Mouse (Mus musculus) yolk sac, embryonic 10.5 days (tissue): Measurements from ENCODE around the gene Tnr.

Experiments
- DNase-seq: peaks from one replicate; pipeline ENCODE4 v3.0.0-alpha.2; 2017; ENCODE audit warnings: low spot score

Tnr gene

GRCm38 (mm10) chr1:159717016-159717415, 193.4 kb downstream of the Tnr start:
- DNase-seq = no peak

DNA sequence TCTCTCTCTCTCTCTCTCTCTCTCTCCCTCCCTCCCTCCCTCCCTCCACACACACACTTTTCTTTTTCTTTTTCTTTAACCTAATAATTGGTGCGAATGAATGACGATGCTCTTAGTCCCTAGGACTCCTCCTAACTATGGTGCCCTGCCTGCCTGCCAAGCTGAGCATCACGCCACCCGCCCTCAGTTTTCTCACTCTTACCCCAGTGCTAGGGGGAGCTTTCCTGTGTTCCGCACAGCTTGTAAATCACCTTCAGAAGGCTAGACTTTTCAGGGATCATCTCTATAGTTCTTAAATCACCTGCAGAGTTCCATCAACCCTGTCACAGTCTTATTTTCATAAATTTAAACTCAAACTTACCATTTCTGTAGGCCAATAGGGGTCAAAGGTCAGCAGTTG, 200.2 kb downstream of the Tnr start:
- no peak for DNase-seq

- no peak for DNase-seq
These were observed 205.7 kb downstream of the Tnr start for GRCm38 (mm10) chr1:159729270-159729669.

- DNase-seq = no peak
These were observed 207.3 kb downstream of the Tnr start for GRCm38 (mm10) chr1:159730826-159731225.

- DNase-seq = no peak
These were observed 211.5 kb downstream of the Tnr start for GRCm38 (mm10) chr1:159735099-159735498.

GRCm38 (mm10) chr1:159739478-159739877, 215.9 kb downstream of the Tnr start:
- DNase-seq = no peak

DNA sequence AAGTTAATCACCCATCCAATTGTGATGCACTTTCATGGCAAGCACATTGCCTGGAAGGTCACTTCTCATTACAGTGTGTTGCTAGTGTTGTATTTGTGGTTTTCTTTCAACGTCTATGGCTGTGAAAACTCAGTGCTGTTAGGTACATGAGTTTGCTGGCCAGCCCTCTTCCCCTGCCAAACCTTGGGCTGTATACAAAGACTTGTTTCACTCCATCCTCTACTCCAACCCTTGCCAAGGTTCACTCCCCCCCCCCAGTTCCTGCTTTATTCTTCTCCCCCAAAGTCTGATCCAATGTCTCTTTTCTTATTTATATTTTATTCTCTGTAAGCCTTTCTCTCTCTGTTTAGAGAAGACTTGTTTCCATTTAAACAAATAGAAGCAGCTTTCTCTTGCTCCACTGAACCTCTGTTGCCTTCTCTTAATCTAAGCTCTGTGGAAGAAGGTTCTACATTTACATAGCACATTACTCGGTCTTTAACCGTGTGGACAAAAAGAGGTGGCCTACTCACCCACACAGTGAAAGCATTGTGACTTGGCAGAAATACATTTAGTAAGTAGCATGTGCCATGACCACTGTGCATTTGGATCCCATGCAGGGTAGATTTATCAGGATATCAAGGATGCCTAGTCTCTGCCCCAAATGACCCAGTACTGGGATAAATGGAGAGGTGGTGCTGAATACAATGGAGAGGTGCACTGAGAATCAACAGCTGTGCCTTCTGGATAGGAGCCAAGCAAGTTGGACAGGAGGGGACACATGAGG, 217.9 kb downstream of the Tnr start:
- no peak for DNase-seq

DNA sequence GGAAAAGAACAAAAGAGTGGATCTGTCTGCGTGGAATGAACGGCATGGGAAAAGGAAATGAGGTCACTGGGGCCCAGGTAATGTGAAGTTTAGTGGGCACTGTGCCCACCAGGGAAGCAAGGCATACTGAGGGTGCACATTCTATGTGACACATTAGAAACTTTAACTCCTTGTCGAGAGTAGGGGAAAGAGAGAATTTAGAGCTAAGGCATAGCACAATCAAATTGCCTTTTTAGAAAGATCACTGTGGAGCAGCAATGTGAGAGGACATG, 218.4 kb downstream of the Tnr start:
- no peak for DNase-seq

DNA sequence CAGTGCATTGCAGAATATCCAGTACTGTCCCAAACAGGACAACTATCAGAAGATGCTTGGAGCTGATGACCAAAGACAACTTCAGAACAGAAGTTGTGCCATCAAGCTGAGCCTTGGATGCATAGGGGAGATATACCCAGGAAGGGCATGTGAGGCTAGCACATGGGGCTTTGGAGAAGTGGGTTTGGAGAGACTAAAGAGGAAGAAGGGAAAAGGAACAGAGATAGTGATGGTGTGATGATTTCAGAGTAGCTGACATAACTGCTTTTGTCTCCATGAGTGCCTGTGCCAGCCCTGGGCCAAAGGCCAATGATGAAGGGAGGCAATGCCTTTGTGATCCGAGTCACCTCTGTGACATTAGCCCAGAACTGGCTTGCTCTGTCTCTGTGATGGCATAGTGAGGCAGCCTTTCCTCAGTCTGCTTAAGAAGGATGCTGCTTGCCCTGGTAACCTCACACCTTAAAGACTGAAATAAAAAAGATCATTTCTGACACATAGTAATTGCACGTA, 220.2 kb downstream of the Tnr start:
- no peak for DNase-seq

DNA sequence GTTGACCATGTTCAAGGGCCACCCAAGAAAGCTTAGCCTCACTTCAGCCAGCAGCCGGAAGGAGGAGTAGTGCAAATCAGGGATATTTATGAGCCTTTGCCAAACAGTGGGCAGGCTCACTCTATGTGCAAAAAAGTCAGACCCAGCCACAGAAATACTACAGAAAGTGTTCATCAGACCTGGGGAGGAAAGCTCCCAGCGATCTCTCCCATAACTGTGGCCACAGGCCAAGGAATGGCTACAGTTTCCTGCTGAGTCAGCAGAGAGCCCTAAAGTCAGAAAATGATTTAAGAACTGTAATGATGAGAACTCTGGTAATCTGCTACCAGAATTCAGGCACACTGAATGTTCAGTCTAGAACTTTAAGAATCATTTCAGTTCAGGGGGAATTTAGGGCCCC, 221.7 kb downstream of the Tnr start:
- no peak for DNase-seq

DNA sequence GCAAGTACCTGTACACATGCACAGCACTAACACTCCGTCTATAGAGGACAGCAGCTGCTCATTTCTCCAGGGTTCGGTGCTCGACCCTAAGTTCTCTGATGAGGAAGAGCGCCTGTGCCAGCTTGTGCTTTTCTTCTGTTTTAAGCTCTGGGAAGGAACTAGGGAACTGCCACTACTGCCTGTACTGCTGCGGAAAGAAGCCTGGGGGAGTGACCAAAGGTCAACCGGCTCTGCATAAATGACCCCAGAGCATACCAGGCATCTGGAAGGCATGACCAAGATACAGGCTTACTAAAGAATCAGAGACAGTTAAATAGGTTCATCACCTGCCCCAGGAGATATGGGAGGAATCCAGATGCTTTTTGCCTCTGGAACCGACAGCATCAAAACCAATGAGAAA, 224.4 kb downstream of the Tnr start:
- DNase-seq = no peak

GRCm38 (mm10) chr1:159750411-159750810, 226.8 kb downstream of the Tnr start:
- DNase-seq = no peak

DNA sequence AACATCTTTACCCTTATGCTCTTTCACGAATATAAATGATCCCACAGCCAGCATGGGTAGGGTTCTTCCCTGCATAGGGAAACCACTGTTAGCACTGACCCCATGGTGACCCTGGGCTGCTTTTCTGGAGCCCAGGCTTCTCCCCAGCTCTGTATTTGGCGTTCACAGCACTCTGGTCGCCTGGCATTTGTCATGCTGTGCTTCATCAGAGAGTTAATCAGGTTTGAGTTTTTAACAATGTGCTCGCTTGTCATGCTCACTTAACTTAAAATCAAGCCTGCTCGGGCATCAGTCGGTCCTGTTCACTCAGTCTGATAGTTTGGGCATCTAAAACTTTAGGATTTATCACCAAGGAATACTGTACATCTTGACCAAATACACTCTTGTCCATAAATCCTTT, 227.3 kb downstream of the Tnr start:
- no peak for DNase-seq

DNA sequence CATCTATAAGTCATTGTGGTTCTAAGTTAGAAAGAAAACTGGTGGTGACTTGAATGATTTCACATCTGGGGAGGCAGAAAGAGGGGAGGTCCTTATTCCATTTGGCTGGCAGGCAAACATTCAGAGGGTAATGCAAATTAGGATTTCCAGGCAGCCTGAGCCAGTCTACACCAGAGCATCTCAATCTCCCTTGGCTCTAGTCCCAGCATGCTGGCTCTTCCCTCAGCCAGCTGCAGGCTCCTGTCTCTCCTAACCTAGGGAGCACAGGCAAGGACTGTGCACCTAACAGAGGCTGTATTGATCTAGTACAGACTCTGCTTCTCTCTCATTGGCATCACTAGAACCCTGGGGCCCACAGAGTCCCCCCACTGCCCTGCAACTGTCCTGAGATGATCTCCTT, 237.4 kb downstream of the Tnr start:
- DNase-seq = no peak

DNA sequence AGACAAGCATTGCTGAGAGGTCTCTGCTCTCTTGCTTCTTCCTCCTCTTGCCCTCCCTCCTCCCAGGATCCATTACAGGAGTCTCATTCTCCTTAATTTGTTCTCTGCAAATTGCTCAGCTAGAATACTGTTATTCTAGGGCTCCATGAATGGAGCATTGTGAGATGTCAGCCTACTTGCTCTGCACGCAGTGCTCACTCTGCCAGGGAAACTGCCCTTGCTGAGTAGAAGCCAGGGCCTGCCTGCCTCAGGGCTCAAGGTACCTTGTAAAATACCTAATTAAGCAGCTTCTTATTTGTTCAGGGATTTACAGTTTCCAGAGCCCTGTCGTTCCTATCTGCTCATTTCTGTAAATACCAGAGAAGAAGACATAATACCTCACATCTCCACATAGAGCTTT, 240.3 kb downstream of the Tnr start:
- DNase-seq = no peak

DNA sequence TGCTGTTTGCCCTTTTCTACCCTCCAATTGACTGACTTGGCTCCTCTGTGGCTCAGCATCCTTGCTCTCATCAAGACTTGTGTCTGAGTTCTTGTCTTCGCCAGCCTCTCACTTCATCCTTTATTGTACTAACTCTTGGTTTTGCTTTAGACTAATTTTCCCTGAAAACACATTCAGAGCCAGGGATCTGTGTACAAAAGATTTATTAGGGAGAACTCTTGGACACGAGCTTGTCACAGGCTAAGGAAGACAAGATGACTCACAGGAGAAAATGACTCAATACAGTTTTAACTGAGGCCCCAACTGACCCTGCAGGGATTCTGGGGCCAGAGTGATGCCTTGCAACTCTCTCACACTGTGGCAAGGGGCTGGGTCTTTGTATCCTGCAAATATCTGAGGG, 241.3 kb downstream of the Tnr start:
- no peak for DNase-seq

DNA sequence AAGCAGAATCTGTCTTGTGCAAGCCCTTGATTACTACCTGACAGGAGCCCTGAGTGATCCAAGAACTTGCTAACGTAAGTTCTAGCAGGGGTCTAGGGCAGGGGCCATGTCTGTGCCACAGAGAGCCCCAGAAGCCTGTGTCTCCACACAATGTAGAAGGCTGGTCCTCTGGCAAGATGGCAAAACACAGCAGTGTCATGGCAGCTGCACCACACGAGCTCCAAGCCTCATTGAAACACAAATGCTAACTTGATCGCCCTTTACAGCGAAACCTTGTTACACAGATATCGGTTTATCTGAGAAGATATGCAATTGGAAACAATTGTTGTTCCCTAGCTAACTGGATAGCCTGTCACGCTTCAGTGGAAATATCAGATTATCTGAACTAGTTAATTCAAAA, 246.4 kb downstream of the Tnr start:
- DNase-seq = no peak

DNA sequence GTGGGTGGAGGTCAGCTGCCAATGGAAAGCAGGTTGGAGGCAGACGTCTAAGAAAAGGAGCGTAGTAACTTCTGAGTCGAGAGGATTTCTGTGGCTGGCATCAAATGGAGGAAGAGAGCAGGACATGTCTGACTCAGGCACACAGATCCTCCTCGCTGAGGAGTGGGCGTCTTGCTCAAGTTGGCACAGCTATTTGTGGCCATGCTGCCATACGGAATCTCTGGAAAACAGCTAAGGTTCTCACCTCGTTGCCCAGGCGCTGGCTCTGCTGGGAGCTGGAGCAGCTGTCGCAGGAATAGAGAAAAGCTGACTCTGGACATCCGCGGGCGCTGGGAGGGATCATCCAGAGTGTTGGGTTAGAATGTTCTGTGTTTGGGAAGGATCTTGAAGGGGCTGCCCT, 250.1 kb downstream of the Tnr start:
- DNase-seq = no peak

DNA sequence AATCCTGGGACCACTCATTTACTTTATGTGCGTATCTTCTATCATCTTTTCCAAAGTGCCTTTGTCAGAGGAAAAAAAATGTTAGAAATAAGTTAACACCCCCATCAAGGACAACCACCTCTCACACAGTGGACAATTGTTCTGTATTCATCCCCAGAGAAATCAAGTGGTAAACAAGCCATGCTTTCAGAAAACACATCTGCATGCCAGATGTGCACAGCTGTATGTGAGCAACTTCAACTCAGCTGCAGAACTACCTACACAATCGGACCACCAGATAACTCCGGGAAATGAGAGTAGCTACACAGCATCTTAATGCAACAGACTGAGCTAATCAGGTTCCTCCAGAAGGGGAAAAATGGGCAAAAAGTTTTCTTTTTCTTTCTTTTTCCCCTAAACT, 251.6 kb downstream of the Tnr start:
- DNase-seq = no peak

- DNase-seq = no peak
These were observed 253.5 kb downstream of the Tnr start for GRCm38 (mm10) chr1:159777107-159777506.

DNA sequence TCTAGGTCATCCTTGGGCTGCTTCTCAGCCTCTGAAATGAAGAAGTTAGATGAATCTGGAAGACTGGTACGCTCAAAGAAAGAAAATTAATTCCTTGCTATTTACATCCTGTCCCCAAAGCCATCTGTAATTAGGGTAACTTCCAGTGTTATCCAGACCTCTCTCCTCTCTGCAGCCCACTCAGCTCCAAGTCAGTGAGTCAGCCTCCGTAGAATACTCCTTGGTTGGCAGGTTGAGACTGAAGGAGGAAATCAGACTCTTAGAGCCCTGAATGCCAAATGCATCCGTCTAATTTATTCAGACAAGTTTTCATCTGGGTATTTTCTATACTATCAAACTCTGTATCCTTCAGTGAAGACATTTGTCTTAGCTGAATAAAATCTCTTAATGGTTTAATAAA, 255.9 kb downstream of the Tnr start:
- no peak for DNase-seq

GRCm38 (mm10) chr1:159783842-159784241, 260.3 kb downstream of the Tnr start:
- DNase-seq = no peak

DNA sequence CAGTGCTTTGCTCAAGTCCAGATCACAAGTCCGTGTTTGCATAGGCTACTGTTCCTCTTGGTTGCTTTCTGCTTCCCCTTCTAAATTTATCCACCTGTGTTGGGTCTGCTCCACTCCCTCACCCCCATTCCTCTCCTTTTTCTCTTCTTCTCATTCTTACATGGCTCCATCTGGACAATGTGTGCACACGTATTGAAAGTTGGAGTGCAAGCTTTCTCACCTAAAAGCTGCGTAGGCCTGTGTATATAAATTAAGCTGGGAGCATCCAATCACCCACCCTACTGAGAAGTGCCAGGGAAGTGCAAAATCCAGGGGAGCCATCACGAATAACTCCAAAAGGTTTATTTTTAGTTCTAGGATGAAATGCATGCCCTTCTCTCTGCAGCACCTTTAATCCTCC, 264.7 kb downstream of the Tnr start:
- DNase-seq = no peak

DNA sequence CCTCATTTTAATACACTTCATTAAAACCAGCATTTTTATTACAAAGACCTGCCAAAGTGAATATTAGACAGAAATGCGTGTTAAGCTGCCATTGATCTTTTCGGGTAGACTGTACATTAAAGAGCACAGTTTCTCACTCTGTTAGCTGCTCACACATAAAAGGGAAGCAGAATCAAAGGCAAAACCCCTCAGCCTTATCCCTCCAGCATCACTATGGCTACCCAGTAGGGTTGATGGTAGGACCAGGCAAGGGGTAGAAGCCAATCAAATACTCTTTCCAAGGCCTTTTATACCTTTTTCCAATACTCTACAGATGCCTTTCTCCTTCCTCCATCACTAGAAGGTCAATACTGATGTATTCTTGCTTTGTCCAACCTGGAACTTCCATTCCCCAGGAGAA, 269.0 kb downstream of the Tnr start:
- no peak for DNase-seq

- DNase-seq = no peak
These were observed 272.5 kb downstream of the Tnr start for GRCm38 (mm10) chr1:159796021-159796420.
